Mouse (Mus musculus): ENCODE results near the gene Il1f9.
"Not testable (repeated sequence)": the region's sequence is repeated elsewhere in the genome, so short reads cannot be mapped to it uniquely, and the experiment has no call there.

The Il1f9 gene

GRCm38 (mm10) chr2:24186176-24186575 is at the start of gene Il1f9:
TSS of gene Il1f9 (plus strand) at chr2:24186476.
- no peak for DNase-seq (ENCODE audit: low spot score in 2 of 2)

DNA sequence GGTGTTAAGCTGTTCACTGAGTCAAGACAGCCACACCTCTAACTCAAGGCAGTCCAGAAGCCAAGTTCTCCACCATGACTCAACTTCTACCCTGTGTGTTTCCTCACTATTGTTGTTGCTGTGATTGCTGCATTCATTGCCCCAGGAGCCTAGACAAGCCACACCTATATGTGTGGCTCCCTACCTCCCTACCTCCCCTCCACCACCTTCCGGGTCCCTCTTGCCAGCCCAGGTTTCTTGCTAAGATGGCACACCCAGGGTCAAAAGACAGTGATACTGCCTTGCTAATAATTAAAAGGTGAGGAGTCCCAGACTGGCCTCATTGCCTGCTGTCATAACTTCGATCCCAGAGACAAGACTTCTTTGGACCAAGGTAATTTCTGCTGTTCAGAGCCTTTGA is 33.4 kb upstream of the Il1f9 start, which contains the start of gene Il1f8:
TSS of gene Il1f8 (plus strand) at position 301 of the 400 bp plus-strand sequence.
- DNase-seq (ENCODE audit: low spot score in 2 of 2) = no peak

DNA sequence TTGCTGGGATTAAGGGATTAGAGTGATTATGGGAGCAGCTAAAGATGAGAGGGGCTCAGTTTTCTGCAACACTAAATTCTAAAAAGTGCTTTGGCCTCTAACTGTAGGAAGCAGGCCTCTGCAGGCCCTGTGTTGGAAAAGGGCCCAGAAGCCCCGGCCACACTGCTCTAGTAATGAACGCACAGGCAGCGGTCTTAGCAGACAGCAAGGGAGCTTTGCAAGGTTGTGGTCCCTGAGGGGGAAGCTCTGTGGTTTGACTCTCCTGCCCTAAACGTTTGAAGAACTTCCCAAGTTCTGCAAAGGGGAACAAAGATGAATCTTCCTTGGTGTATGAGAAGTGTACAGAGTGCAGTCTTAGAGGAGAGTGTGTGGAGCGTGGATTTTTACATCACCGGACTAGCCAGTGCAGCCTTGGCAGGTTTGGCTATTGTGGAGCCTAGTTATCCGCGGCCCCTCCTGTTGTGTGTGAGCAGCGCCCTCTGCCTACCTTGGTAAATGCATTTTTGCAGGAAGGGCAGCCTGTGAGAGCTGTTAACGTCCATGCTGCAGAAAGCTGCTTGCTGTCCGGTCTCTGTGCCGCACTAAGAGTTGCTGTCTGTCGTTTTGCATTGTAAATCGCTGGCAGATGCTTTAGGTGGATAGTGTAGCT is 4.5 kb upstream of the Il1f9 start:
- peak; percentile 19 to 33 for DNase-seq (ENCODE audit: low spot score in 2 of 2)

- not testable (repeated sequence) for DNase-seq (ENCODE audit: low spot score in 2 of 2)
These were observed 3.7 kb upstream of the Il1f9 start for GRCm38 (mm10) chr2:24182423-24183147.

DNA sequence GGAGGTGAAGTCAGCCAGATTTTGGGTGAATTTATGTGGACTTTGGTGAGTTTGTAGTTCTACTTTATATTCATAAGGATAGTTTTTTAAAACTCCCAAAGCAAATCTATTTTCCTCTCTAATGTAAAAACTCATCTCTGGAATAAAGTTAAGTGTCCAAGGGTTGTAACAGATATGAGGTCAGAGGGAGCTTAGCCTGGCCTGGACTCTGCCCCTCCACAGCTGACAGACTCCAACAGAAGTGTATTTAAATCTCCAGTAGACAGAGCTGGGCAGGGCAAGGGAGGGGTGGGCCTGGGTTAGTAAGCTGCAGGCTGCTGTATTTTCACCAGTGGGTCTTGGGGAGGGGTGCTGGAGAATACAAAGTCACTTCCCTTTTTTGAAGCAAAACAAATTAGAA is 2.2 kb upstream of the Il1f9 start:
- DNase-seq (ENCODE audit: low spot score in 2 of 2) = not testable (repeated sequence)

DNA sequence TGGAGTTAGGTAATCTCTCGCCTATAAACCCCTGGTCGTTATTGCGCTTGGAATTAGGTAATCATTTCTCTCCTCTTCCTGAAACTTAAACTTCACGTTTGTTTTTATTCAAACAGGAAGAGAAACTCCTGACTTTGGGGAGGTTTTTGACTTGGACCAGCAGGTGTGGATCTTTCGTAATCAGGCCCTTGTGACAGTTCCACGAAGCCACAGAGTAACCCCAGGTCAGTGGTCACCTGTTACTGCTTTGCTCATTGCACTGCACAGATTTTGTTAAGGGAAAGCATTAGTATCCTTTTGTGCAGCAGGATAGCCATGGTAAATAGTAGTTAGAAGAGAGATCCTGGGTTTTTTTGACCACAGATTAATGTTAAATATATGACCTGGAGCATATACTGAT is 1.3 kb downstream of the Il1f9 start:
- no peak for DNase-seq (ENCODE audit: low spot score in 2 of 2)

GRCm38 (mm10) chr2:24188189-24188588 is 1.9 kb downstream of the Il1f9 start:
- no peak for DNase-seq (ENCODE audit: low spot score in 2 of 2)

DNA sequence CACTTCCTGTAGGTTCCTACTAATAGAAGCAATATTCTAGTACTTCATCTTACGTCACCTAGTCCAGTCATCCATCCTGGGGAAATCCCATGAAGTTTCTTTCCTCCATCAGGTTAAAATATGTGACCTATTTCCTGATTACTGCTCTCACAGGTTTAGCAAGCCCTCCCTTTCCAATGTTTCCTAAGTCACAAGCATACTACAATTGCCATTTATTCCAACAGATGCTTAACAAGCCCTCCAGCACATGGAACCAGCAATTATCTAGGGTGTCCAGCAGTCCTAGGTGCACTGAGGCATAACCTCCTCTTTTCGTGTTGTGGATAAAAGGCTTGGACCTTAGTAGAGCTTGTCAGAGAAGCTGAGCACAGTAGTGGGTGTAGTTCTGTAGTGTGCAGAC is 28.8 kb downstream of the Il1f9 start, which contains the start of gene Il1f6:
TSS of gene Il1f6 (plus strand) at position 301 of the 400 bp plus-strand sequence.
- no peak for DNase-seq (ENCODE audit: low spot score in 2 of 2)

- DNase-seq (ENCODE audit: low spot score in 2 of 2) = no peak
These were observed 40.9 kb downstream of the Il1f9 start for GRCm38 (mm10) chr2:24227191-24227590.
